Mouse (Mus musculus) lung, embryonic 15.5 days (tissue): ENCODE data around the gene Prkacb. TPM values are rescaled to one million over a fixed set of nuclear protein-coding genes. Genes with fewer than 3 reads are reported as not detected.
"Not testable (repeated sequence)": the region's sequence is repeated elsewhere in the genome, so short reads cannot be mapped to it uniquely, and the experiment has no call there.

Experiments
- ATAC-seq: fragments of 200-750 bp; cut with Nextera tagmentation; 2 replicates; pipeline ENCODE4 v1.8.0; 2017; ENCODE audit warnings: moderate number of reproducible peaks, borderline replicate concordance; ENCODE audit not compliant: low FRiP score, low TSS enrichment; ENCODE audit errors: extremely low read depth
- H3K27ac ChIP-seq: fragments of 300-500 bp; sonication (generic); 2 replicates; pipeline ENCODE4 v1.5.1; 2015; ENCODE audit warnings: moderate library complexity, mild to moderate bottlenecking, inconsistent platforms
- H3K27me3 ChIP-seq: fragments of 300-500 bp; sonication (generic); 2 replicates; pipeline ENCODE4 v1.6.1; 2015; ENCODE audit warnings: inconsistent platforms
- H3K36me3 ChIP-seq: fragments of 300-500 bp; sonication (generic); 2 replicates; pipeline ENCODE4 v1.6.1; 2015; ENCODE audit warnings: inconsistent platforms
- H3K4me1 ChIP-seq: fragments of 300-500 bp; sonication (generic); 2 replicates; pipeline ENCODE4 v1.6.1; 2015; ENCODE audit warnings: inconsistent platforms
- H3K4me2 ChIP-seq: fragments of 300-500 bp; sonication (generic); 2 replicates; pipeline ENCODE4 v1.6.1; 2015; ENCODE audit warnings: inconsistent platforms, mild to moderate bottlenecking, moderate library complexity
- H3K4me3 ChIP-seq: fragments of 300-500 bp; sonication (generic); 2 replicates; pipeline ENCODE4 v1.5.1; 2015; ENCODE audit warnings: mild to moderate bottlenecking, inconsistent platforms
- H3K9ac ChIP-seq: fragments of 300-500 bp; sonication (generic); 2 replicates; pipeline ENCODE4 v1.6.1; 2015; ENCODE audit warnings: inconsistent platforms
- H3K9me3 ChIP-seq: fragments of 300-500 bp; sonication (generic); 2 replicates; pipeline ENCODE4 v1.6.1; 2016; ENCODE audit warnings: inconsistent platforms
- WGBS: fragments of 180-500 bp; shearing (Covaris S2); methylation state at CpG from one replicate; pipeline ENCODE4 v1.1.7; 2015; 5-methylcytosine and 5-hydroxymethylcytosine counted together
- polyA plus RNA-seq: library from polyadenylated mRNA; unstranded; fragments of >200 nt; fragmentation: Nextera tagmentation; extraction: Ambion mirVana; gene quantifications from 2 replicates; pipeline ENCODE4 v1.2.1, GENCODE M21; 2015

Prkacb gene
- polyA plus RNA-seq, 1 experiment from 2014 or later: 64.5 TPM

DNA sequence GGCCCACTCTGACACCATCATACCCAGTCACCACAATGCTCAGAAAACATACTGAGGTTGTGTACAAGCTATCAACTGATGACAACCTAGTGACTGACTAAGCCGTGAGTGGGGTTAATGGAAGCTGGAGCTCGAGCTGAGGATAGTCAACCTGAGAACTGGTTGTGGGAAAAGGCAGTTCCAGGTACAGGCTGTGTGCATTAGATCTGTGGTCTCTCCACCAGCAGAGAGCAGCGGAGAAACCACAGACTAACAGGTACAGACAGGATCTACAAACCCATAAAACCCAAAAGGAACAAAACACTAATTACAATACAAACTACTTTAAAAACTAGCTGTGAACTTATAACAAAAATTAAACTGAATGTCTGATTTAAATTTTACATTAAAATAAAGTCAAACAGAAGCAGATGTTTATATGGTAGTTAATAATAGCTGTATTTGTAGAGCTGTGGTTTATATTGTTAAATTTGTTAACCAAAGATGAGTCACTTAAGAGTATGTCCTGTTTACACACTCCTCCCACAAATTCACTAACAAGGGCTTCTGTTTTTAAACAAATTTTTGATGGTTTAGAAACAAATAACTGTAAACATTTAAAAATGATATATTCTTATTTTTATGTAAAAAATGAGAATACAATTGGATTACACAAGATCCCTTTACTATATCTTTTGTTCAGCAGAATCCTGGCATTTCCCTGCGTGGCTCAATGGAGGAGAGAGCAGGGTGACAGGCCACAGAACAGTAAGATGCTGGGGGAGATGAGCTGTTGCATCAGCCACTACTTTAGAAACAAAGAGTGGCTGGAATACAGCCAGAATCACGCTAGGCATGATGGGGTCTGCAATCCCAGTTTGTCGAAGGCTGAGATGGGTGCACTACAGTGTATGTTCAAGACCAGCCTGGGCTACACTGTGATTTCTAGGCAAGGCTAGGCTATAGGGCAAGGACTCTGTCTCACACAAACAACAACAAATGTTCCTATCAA, 54.5 kb downstream of the Prkacb start:
- WGBS: 75% methylated on average over 6 of the region's 6 CpGs
- Histone ChIP-seq H3K4me3 (no peak overlapping the region), H3K36me3 (0 out of 2 replicates have a peak, but pooled peaks cover 8% of the 10 kb centered on the region), H3K4me2 (no peak overlapping the region), H3K27ac (no peak overlapping the region), H3K27me3 (no peaks in the 10 kb centered on the region), H3K9ac (no peak overlapping the region), H3K9me3 (no peaks in the 10 kb centered on the region), H3K4me1 (no peaks in the 10 kb centered on the region)
- no peak for ATAC-seq

- no peaks in the 10 kb centered on the region for H3K9me3 ChIP-seq
- 70% methylated on average over 2 of the region's 2 CpGs for whole genome bisulfite sequencing
- no peaks in the 10 kb centered on the region for H3K27me3 ChIP-seq
- peaks cover 21% of the 10 kb centered on the region for H3K36me3 ChIP-seq
- no peak overlapping the region for H3K27ac ChIP-seq
- ATAC-seq: no peak
- no peak overlapping the region for H3K9ac ChIP-seq
- no peak overlapping the region for H3K4me3 ChIP-seq
- H3K4me2 ChIP-seq: no peak overlapping the region
- H3K4me1 ChIP-seq: no peaks in the 10 kb centered on the region
Measured at GRCm38 (mm10) chr3:146754270-146754669, 58.5 kb downstream of the Prkacb start.

- Histone ChIP-seq H3K27me3 (no peaks in the 10 kb centered on the region), H3K9ac (no peak overlapping the region), H3K36me3 (peaks cover 27% of the 10 kb centered on the region), H3K9me3 (no peaks in the 10 kb centered on the region), H3K4me3 (no peak overlapping the region), H3K4me2 (no peak overlapping the region), H3K4me1 (no peaks in the 10 kb centered on the region), H3K27ac (no peak overlapping the region)
- ATAC-seq: no peak
- WGBS: 64% methylated on average over 4 of the region's 4 CpGs
Measured at GRCm38 (mm10) chr3:146741564-146742202, 71.1 kb downstream of the Prkacb start.

DNA sequence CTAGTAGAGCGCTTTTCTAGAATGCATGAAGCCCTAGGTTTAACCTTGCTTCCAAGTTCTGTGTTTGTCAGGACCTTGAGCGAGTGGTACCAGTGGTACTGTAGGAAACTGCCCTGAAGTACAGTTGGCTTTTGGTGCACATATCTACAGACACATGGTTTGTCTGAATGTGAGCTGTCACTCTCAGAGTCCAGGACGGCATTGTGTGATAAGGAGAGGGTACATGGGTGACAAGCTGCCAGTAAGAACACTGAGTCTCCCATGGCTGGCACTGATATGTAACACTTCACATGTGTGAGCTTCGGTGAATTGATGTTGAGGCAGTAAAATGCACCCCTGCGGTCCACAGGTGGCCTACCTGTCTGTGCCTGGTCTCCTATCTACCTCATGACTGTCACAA, 71.6 kb downstream of the Prkacb start:
- Histone ChIP-seq H3K9ac (no peak overlapping the region), H3K4me2 (no peak overlapping the region), H3K27me3 (no peaks in the 10 kb centered on the region), H3K36me3 (peaks cover 27% of the 10 kb centered on the region), H3K9me3 (no peaks in the 10 kb centered on the region), H3K4me3 (no peak overlapping the region), H3K27ac (no peak overlapping the region), H3K4me1 (no peaks in the 10 kb centered on the region)
- 89% methylated on average over 5 of the region's 5 CpGs for WGBS
- no peak for ATAC-seq

GRCm38 (mm10) chr3:146736186-146736585, 76.6 kb downstream of the Prkacb start:
- ATAC-seq: not testable (repeated sequence)
- peaks cover 38% of the 10 kb centered on the region for H3K36me3 ChIP-seq
- WGBS: 76% methylated on average over 6 of the region's 6 CpGs

DNA sequence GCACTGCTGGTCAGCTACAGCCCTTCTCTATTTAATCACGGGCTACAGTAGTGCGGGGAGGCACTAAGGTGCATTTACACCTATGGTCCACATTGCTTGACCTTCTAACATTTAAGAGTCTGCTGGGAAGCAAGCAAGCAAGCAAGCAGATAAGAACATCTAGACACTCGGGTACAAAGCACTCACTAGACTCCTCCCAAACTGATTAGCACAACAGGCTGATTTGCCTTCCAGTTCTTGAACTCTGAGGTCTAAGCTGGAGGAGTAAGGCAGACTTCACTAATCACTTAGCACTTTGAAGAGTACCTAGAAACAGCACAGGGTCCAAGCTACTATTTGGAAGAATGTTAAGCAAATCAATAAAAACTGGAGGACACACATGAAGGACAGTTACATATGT, 77.1 kb downstream of the Prkacb start:
- H3K4me2 ChIP-seq: no peak overlapping the region
- ATAC-seq: no peak
- 59% methylated on average over 3 of the region's 3 CpGs for WGBS
- no peaks in the 10 kb centered on the region for H3K27me3 ChIP-seq
- no peak overlapping the region for H3K9ac ChIP-seq
- no peaks in the 10 kb centered on the region for H3K4me1 ChIP-seq
- peaks cover 38% of the 10 kb centered on the region for H3K36me3 ChIP-seq
- H3K9me3 ChIP-seq: no peaks in the 10 kb centered on the region
- no peak overlapping the region for H3K27ac ChIP-seq
- H3K4me3 ChIP-seq: no peak overlapping the region

More at GRCm38 (mm10) chr3:146736186-146736585, 76.6 kb downstream of the Prkacb start:
- not testable (repeated sequence) for H3K27me3 ChIP-seq, H3K4me2 ChIP-seq, H3K4me1 ChIP-seq, H3K4me3 ChIP-seq, H3K9ac ChIP-seq, H3K9me3 ChIP-seq, H3K27ac ChIP-seq

DNA sequence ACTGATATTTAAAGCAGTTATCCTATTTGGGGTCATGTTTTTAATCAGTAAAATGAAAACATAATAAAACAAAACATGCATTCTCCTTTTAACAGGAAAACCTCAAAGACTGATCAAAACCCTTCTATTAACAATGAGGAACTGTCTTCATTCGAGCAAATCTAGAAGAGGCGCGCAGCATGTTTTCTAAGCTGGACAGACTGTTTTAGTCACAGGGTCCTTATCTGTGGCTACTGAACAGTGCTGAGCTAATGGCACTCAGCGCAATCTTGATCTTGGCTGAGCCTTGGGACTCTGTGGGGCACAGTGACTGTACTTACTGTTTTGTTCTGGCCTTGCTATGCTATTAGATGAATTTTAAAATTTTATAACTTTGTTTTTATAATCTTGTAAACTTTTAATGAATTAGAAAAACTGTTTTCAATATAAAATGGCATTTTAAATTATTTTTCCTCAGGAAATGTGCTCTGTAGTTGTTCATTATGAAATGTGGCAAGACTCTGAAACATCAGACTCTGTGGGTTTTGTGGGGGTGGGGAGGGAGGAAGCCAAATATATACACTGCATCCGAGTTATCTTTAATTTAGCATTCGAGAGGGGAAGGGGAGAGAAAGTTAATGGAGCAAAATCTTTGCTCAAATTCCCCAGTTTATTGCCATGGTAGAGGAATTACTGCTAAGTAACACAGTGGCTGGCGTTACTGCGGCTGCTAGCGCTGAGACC, 77.7 kb downstream of the Prkacb start:
- H3K9ac ChIP-seq: no peak overlapping the region
- no peaks in the 10 kb centered on the region for H3K9me3 ChIP-seq
- ATAC-seq: no peak
- no peaks in the 10 kb centered on the region for H3K4me1 ChIP-seq
- WGBS: 75% methylated on average over 9 of the region's 9 CpGs
- no peak overlapping the region for H3K27ac ChIP-seq
- H3K36me3 ChIP-seq: peaks cover 38% of the 10 kb centered on the region
- no peak overlapping the region for H3K4me3 ChIP-seq
- H3K4me2 ChIP-seq: no peak overlapping the region
- H3K27me3 ChIP-seq: no peaks in the 10 kb centered on the region

DNA sequence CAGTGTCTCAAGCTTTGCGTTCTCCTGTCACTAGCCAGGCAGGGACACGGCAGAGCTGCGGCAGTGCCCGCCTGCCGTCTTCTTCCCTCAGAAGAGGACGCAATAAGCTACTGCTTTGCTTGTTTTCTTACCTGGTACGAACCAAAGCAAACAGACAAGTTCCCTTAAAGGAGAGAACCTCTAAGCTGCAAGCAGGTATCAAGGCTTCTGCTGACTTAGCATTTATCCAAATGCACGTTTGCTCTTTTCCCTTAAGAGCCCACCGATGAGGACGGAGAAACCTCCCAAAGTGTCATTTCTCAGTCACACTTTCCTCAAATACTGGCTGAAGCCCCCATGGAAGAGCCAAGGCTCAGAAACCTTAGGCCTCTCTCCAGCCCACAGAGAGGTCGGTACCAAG, 81.3 kb downstream of the Prkacb start:
- no peaks in the 10 kb centered on the region for H3K9me3 ChIP-seq
- WGBS: 92% methylated on average over 11 of the region's 11 CpGs
- H3K4me3 ChIP-seq: no peak overlapping the region
- peaks cover 42% of the 10 kb centered on the region for H3K36me3 ChIP-seq
- H3K4me2 ChIP-seq: no peak overlapping the region
- no peaks in the 10 kb centered on the region for H3K4me1 ChIP-seq
- H3K9ac ChIP-seq: no peak overlapping the region
- ATAC-seq: no peak
- no peaks in the 10 kb centered on the region for H3K27me3 ChIP-seq
- H3K27ac ChIP-seq: no peak overlapping the region

- Histone ChIP-seq H3K27ac (no peak overlapping the region), H3K9me3 (no peaks in the 10 kb centered on the region), H3K9ac (no peak overlapping the region), H3K36me3 (peaks cover 17% of the 10 kb centered on the region), H3K4me2 (no peak overlapping the region), H3K4me1 (no peaks in the 10 kb centered on the region), H3K4me3 (no peak overlapping the region), H3K27me3 (no peaks in the 10 kb centered on the region)
- 51% methylated on average over 3 of the region's 3 CpGs for WGBS
- no peak for ATAC-seq
Measured at GRCm38 (mm10) chr3:146723037-146723436, 89.8 kb downstream of the Prkacb start.

GRCm38 (mm10) chr3:146719696-146720095, 93.1 kb downstream of the Prkacb start:
- 50% methylated on average over 4 of the region's 4 CpGs for WGBS
- Histone ChIP-seq H3K9ac (no peak overlapping the region), H3K27me3 (no peaks in the 10 kb centered on the region), H3K4me1 (no peaks in the 10 kb centered on the region), H3K9me3 (no peaks in the 10 kb centered on the region), H3K4me3 (no peak overlapping the region), H3K4me2 (no peak overlapping the region), H3K36me3 (no peaks in the 10 kb centered on the region), H3K27ac (no peak overlapping the region)
- ATAC-seq: no peak

GRCm38 (mm10) chr3:146718251-146718650, 94.5 kb downstream of the Prkacb start:
- Histone ChIP-seq H3K4me1 (no peaks in the 10 kb centered on the region), H3K27ac (no peak overlapping the region), H3K36me3 (no peaks in the 10 kb centered on the region), H3K9ac (no peak overlapping the region), H3K9me3 (no peaks in the 10 kb centered on the region), H3K4me3 (no peak overlapping the region), H3K27me3 (no peaks in the 10 kb centered on the region), H3K4me2 (no peak overlapping the region)
- 58% methylated on average over 5 of the region's 5 CpGs for WGBS
- no peak for ATAC-seq

DNA sequence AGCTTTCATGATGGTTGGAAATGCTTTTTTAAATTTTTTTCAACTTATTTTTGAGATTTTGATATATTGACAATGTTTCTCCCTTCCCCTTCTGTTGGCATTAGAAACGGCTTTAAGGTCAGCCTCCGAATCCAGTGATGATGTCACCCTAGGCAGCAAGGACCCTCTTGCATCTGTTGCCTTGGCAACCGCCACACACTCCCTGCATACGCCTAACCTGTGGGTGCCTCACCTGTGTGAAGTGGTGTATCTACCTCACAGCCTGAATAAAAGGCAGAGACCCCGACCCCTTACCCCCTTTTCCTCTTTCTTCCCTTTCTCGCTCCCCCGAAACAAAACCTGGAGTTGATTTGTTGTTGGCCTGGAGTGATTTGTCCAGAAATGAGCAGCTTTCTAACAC, 100.5 kb downstream of the Prkacb start:
- H3K4me3 ChIP-seq: no peak overlapping the region
- no peaks in the 10 kb centered on the region for H3K4me1 ChIP-seq
- ATAC-seq: no peak
- no peak overlapping the region for H3K9ac ChIP-seq
- H3K4me2 ChIP-seq: no peak overlapping the region
- no peaks in the 10 kb centered on the region for H3K36me3 ChIP-seq
- H3K27ac ChIP-seq: no peak overlapping the region
- 64% methylated on average over 7 of the region's 7 CpGs for WGBS
- H3K27me3 ChIP-seq: no peaks in the 10 kb centered on the region
- no peaks in the 10 kb centered on the region for H3K9me3 ChIP-seq
